Mouse (Mus musculus) cerebellum, adult 8-10 months (tissue): ENCODE measurements around the gene Ndufaf8.

Source experiments
- DNase-seq: peaks from one replicate; pipeline ENCODE4 v3.0.0; 2022

Ndufaf8 gene

GRCm38 (mm10) chr11:120136195-120136594, 37.5 kb downstream of the Ndufaf8 start:
- no peak for DNase-seq

GRCm38 (mm10) chr11:120136796-120137624, 38.3 kb downstream of the Ndufaf8 start:
- DNase-seq = no peak

- no peak for DNase-seq
Observed at GRCm38 (mm10) chr11:120137625-120138004, 38.9 kb downstream of the Ndufaf8 start.

GRCm38 (mm10) chr11:120139309-120139731, 40.6 kb downstream of the Ndufaf8 start:
- no peak for DNase-seq

GRCm38 (mm10) chr11:120140255-120140654, 41.5 kb downstream of the Ndufaf8 start:
- no peak for DNase-seq

GRCm38 (mm10) chr11:120142601-120143051, 43.9 kb downstream of the Ndufaf8 start:
- no peak for DNase-seq

- no peak for DNase-seq
Observed at GRCm38 (mm10) chr11:120143708-120144497, 45.2 kb downstream of the Ndufaf8 start.

- no peak for DNase-seq
Observed at GRCm38 (mm10) chr11:120148201-120148855, 49.6 kb downstream of the Ndufaf8 start.

- DNase-seq = no peak
Observed at GRCm38 (mm10) chr11:120149510-120150200, 50.9 kb downstream of the Ndufaf8 start.
